Mouse (Mus musculus): ENCODE measurements around the gene Sipa1l2.

DNA sequence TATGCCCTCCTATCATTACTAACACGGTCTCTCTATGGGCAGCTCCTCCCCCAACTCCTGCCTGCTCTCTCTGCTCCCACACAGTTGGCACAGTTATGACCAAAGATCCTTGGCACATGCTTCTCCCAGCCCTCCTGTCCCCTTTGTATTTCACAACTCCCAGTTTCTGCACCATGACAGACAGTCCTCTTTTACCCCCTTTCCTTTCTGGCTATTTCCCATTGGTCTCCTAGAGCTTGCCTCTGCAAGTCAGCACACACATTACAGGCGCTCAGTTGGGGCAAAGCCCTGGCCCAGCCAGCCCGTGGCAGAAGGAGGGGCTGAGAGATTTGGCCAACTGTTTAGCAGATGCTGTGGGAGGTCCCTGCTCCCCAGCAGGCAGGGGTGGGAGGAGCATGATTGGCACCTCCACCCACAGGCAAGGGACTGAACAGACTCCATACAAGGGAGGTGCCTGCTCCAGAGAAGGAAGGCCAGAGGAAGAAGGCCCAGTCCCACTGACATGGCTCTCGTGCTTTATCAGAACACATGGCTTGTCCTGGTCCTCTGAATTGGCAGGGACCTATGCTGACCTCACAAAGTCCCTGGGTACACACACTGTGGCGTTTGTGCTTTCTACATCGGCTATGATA is 184.0 kb downstream of the Sipa1l2 start:
- no peak for TF ChIP-seq GATA1 (IDR thresholded peaks at IDR 0.05; ENCODE audit: low read length)
- no peak for TF ChIP-seq TAL1 (IDR thresholded peaks at IDR 0.05; ENCODE audit: low read length)
